Mouse (Mus musculus) MEL (cell line): ENCODE results near the gene Chrnb4. TPM values are rescaled to one million over a fixed set of nuclear protein-coding genes. Genes with fewer than 3 reads are reported as not detected.

Experiments
- DNase-seq: peaks from one replicate; pipeline ENCODE4 v3.0.0; 2011; ENCODE audit warnings: low read depth, low spot score
- H3K27ac ChIP-seq: 2 replicates; pipeline ENCODE4 v1.5.1; 2012; ENCODE audit warnings: low read depth, mild to moderate bottlenecking, control low read depth, low read length, moderate library complexity; ENCODE audit not compliant: control insufficient read depth
- H3K27me3 ChIP-seq, 2 experiments: fragments of 150-350 bp in 1 of 2; sonication (generic) in 1 of 2; 2 replicates each; pipeline ENCODE4 v1.6.1; 2012; ENCODE audit warnings: low read length in 2 of 2, mild to moderate bottlenecking in 2 of 2, improper control_type of control experiment in 1 of 2, moderate library complexity in 1 of 2; ENCODE audit not compliant: insufficient read depth in 2 of 2, control insufficient read depth in 1 of 2
- H3K36me3 ChIP-seq, 2 experiments: 2 replicates each; pipeline ENCODE4 v1.6.1; 2012 to 2014; ENCODE audit warnings: low read length in 2 of 2, improper control_type of control experiment in 1 of 2, inconsistent platforms in 1 of 2, mild to moderate bottlenecking in 1 of 2; ENCODE audit not compliant: insufficient read depth in 2 of 2, control insufficient read depth in 1 of 2
- H3K4me1 ChIP-seq, 2 experiments: fragments of 150-350 bp in 1 of 2; sonication (generic) in 1 of 2; 2 replicates each; pipeline ENCODE4 v1.6.1; 2012; ENCODE audit warnings: low read length in 2 of 2, improper control_type of control experiment in 1 of 2, mild to moderate bottlenecking in 1 of 2; ENCODE audit not compliant: insufficient read depth in 2 of 2, control insufficient read depth in 1 of 2
- H3K4me3 ChIP-seq, 2 experiments: fragments of 150-350 bp in 1 of 2; sonication (generic) in 1 of 2; 2 replicates each; pipeline ENCODE4 v1.5.1; 2012; ENCODE audit warnings: low read depth in 2 of 2, low read length in 2 of 2, mild to moderate bottlenecking in 2 of 2, moderate library complexity in 2 of 2, control low read depth in 1 of 2, improper control_type of control experiment in 1 of 2; ENCODE audit not compliant: control insufficient read depth in 1 of 2, insufficient read depth in 1 of 2
- H3K79me2 ChIP-seq: 2 replicates; pipeline ENCODE4 v1.6.1; 2012; ENCODE audit warnings: mild to moderate bottlenecking, low read length, moderate library complexity; ENCODE audit not compliant: control insufficient read depth, poor library complexity, insufficient read depth
- H3K9ac ChIP-seq: 2 replicates; pipeline ENCODE4 v1.6.1; 2012; ENCODE audit warnings: low read depth, mild to moderate bottlenecking, control low read depth, low read length, moderate library complexity; ENCODE audit not compliant: control insufficient read depth, poor library complexity, severe bottlenecking
- H3K9me3 ChIP-seq: fragments of 150-350 bp; sonication (generic); replicated peaks from 2 replicates; pipeline ENCODE4 v1.6.1; 2012; ENCODE audit warnings: mild to moderate bottlenecking, low read length, improper control_type of control experiment, moderate library complexity; ENCODE audit not compliant: insufficient read depth
- BHLHE40 ChIP-seq: IDR thresholded peaks from 2 replicates; pipeline ENCODE4 v1.6.1; 2012; ENCODE audit warnings: low read depth, mild to moderate bottlenecking, inconsistent platforms, low read length, improper control_type of control experiment, borderline replicate concordance
- ELF1 ChIP-seq: IDR thresholded peaks from 2 replicates; pipeline ENCODE4 v1.6.1; 2014; ENCODE audit warnings: low read depth, mild to moderate bottlenecking, inconsistent platforms, low read length, improper control_type of control experiment, moderate library complexity
- GABPA ChIP-seq: IDR thresholded peaks from 2 replicates; pipeline ENCODE4 v1.6.1; 2012; ENCODE audit warnings: low read depth, mild to moderate bottlenecking, inconsistent platforms, low read length, improper control_type of control experiment, moderate library complexity
- GATA1 ChIP-seq: IDR thresholded peaks from 2 replicates; pipeline ENCODE4 v1.6.1; 2011; ENCODE audit warnings: low read depth, low read length, improper control_type of control experiment
- HCFC1 ChIP-seq: IDR thresholded peaks from 2 replicates; pipeline ENCODE4 v1.6.1; 2012; ENCODE audit warnings: low read depth, mild to moderate bottlenecking, inconsistent platforms, low read length, improper control_type of control experiment, moderate library complexity
- KAT2A ChIP-seq: conservative IDR thresholded peaks from 2 replicates; pipeline ENCODE4 v1.6.1; 2012; ENCODE audit warnings: low read depth, low read length, improper control_type of control experiment, inconsistent platforms
- MEF2A ChIP-seq: IDR thresholded peaks from 2 replicates; pipeline ENCODE4 v1.6.1; 2014; ENCODE audit warnings: low read depth, mild to moderate bottlenecking, inconsistent platforms, low read length, improper control_type of control experiment; ENCODE audit not compliant: poor library complexity, insufficient replicate concordance, severe bottlenecking; ENCODE audit errors: extremely low read depth
- MXI1 ChIP-seq: IDR thresholded peaks from 2 replicates; pipeline ENCODE4 v1.6.1; 2011; ENCODE audit warnings: mild to moderate bottlenecking, low read depth, low read length, improper control_type of control experiment
- MYB ChIP-seq: IDR thresholded peaks from 2 replicates; pipeline ENCODE4 v1.6.1; 2011; ENCODE audit warnings: mild to moderate bottlenecking, low read depth, low read length, improper control_type of control experiment
- NELFE ChIP-seq: IDR thresholded peaks from 2 replicates; pipeline ENCODE4 v1.6.1; 2011; ENCODE audit warnings: low read depth, low read length, improper control_type of control experiment
- NRF1 ChIP-seq: IDR thresholded peaks from 2 replicates; pipeline ENCODE4 v1.6.1; 2014; ENCODE audit warnings: low read depth, mild to moderate bottlenecking, inconsistent platforms, low read length, improper control_type of control experiment, moderate library complexity; ENCODE audit not compliant: poor library complexity, insufficient read depth, severe bottlenecking
- POLR2A ChIP-seq, 2 experiments: IDR thresholded peaks; 2 replicates each; pipeline ENCODE4 v1.6.1; 2011 to 2012; ENCODE audit warnings: low read length in 2 of 2, mild to moderate bottlenecking in 2 of 2, control low read depth in 1 of 2, improper control_type of control experiment in 1 of 2, low read depth in 1 of 2, moderate library complexity in 1 of 2; ENCODE audit not compliant: control insufficient read depth in 1 of 2, insufficient read depth in 1 of 2, poor library complexity in 1 of 2
- POLR2AphosphoS2 ChIP-seq: IDR thresholded peaks from 2 replicates; pipeline ENCODE4 v1.6.1; 2011; ENCODE audit warnings: low read length, improper control_type of control experiment
- SIN3A ChIP-seq: IDR thresholded peaks from 2 replicates; pipeline ENCODE4 v1.6.1; 2012; ENCODE audit warnings: low read length, improper control_type of control experiment, inconsistent platforms
- SMC3 ChIP-seq: IDR thresholded peaks from 2 replicates; pipeline ENCODE4 v1.6.1; 2011; ENCODE audit warnings: low read depth, low read length, improper control_type of control experiment
- TBP ChIP-seq: IDR thresholded peaks from 2 replicates; pipeline ENCODE4 v1.8.0; 2011; ENCODE audit warnings: low read depth, low read length, improper control_type of control experiment
- UBTF ChIP-seq: IDR thresholded peaks from 2 replicates; pipeline ENCODE4 v1.6.1; 2012; ENCODE audit warnings: low read depth, mild to moderate bottlenecking, inconsistent platforms, low read length, improper control_type of control experiment, moderate library complexity, borderline replicate concordance; ENCODE audit not compliant: insufficient read depth
- USF2 ChIP-seq, 2 experiments: IDR thresholded peaks; 2 replicates each; pipeline ENCODE4 v1.6.1; 2011 to 2012; ENCODE audit warnings: improper control_type of control experiment in 2 of 2, low read length in 2 of 2, borderline replicate concordance in 1 of 2, inconsistent platforms in 1 of 2, low read depth in 1 of 2, mild to moderate bottlenecking in 1 of 2; ENCODE audit not compliant: insufficient read depth in 1 of 2
- ZKSCAN1 ChIP-seq: IDR thresholded peaks from 2 replicates; pipeline ENCODE4 v1.6.1; 2012; ENCODE audit warnings: low read depth, mild to moderate bottlenecking, inconsistent platforms, low read length, improper control_type of control experiment, moderate library complexity
- ZNF384 ChIP-seq: IDR thresholded peaks from 2 replicates; pipeline ENCODE4 v1.6.1; 2012; ENCODE audit warnings: low read depth, mild to moderate bottlenecking, inconsistent platforms, low read length, improper control_type of control experiment
- polyA plus RNA-seq, 2 experiments: library from polyadenylated mRNA; stranded (reverse) in 1 of 2; unstranded in 1 of 2; fragments of >175 nt in 1 of 2; fragments of >200 nt in 1 of 2; gene quantifications; 2 replicates each; pipeline versions ENCODE4 v1.2.1 to v1.2.4; 2012; ENCODE audit warnings: low replicate concordance in 2 of 2, low read depth in 1 of 2; ENCODE audit not compliant: insufficient read length in 2 of 2, insufficient read depth in 1 of 2, missing spikeins in 1 of 2
- total RNA-seq: library from RNA; depleted of rRNA; stranded (reverse); fragments of 300-350 nt; gene quantifications from 2 replicates; pipeline ENCODE4 v1.2.3, GENCODE M21; 2012; rRNA removed

Gene Chrnb4
- total RNA-seq, result not detected in 2 replicates
- polyA plus RNA-seq, result under 1 TPM in 1 of 2 experiments, not detected in 1; 0.01 TPM

- H3K4me3 ChIP-seq, result no peak within 1 kb of the TSS
- no peak within 1 kb of the TSS for H3K9ac ChIP-seq
- H3K27me3 ChIP-seq, result peaks cover 0 to 2% of the 10 kb centered on the region in 2 experiments; a peak in 2 of 4 replicates
- no peaks in the 10 kb centered on the region for H3K36me3 ChIP-seq
- no peaks in the 10 kb centered on the region for H3K9me3 ChIP-seq
- no peak for DNase-seq
- no peak within 1 kb of the TSS for H3K27ac ChIP-seq
- TF ChIP-seq ELF1 (no peak), NRF1 (no peak), BHLHE40 (no peak), KAT2A (no peak), MYB (no peak), NELFE (no peak), USF2 (IDR thresholded peaks at IDR 0.05; ENCODE audit: borderline replicate concordance in 1 of 2, insufficient read depth in 1 of 2, low read depth in 1 of 2, low read length in 2 of 2) (no peak), SIN3A (no peak), POLR2AphosphoS2 (no peak), ZKSCAN1 (no peak), TBP (no peak), MEF2A (no peak), HCFC1 (no peak), POLR2A (IDR thresholded peaks at IDR 0.05; ENCODE audit: control insufficient read depth in 1 of 2, insufficient read depth in 1 of 2, low read depth in 1 of 2, low read length in 2 of 2, poor library complexity in 1 of 2) (no peak), SMC3 (no peak), UBTF (no peak), MXI1 (no peak), GABPA (no peak), ZNF384 (no peak), GATA1 (no peak)
- TF ChIP-seq, all 39 proteins: peak for 0
- Histone ChIP-seq H3K79me2 (no peaks in the 10 kb centered on the region), H3K4me1 (no peaks in the 10 kb centered on the region)
Measured at GRCm38 (mm10) chr9:55048211-55048880, at the start of gene Chrnb4. TSS of gene Chrnb4 (minus strand) at chr9:55048779.
